Mouse (Mus musculus): Measurements from ENCODE around the gene Impdh1.
"Not testable (repeated sequence)": the region's sequence is repeated elsewhere in the genome, so short reads cannot be mapped to it uniquely, and the experiment has no call there.

Impdh1 gene

GRCm38 (mm10) chr6:29193961-29194750, 22.0 kb downstream of the Impdh1 start:
- in situ Hi-C loops (cut with MboI, MseI): no loop called here

GRCm38 (mm10) chr6:29187936-29188335, 28.2 kb downstream of the Impdh1 start:
- in situ Hi-C loops (cut with MboI, MseI): no loop called here

GRCm38 (mm10) chr6:29179843-29180242, 36.3 kb downstream of the Impdh1 start:
- in situ Hi-C loops (cut with MboI, MseI): no loop called here

GRCm38 (mm10) chr6:29178888-29179658, 37.1 kb downstream of the Impdh1 start, which contains the start of gene Prrt4:
Gene Prrt4, minus strand, starts transcription at chr6:29179584.
- in situ Hi-C loops (cut with MboI, MseI): no loop called here

- in situ Hi-C loops (cut with MboI, MseI): no loop called here
These were observed 38.0 kb downstream of the Impdh1 start for GRCm38 (mm10) chr6:29177901-29178879.

GRCm38 (mm10) chr6:29175113-29175512, 41.1 kb downstream of the Impdh1 start:
- in situ Hi-C loops (cut with MboI, MseI): no loop called here

GRCm38 (mm10) chr6:29174368-29174767, 41.8 kb downstream of the Impdh1 start:
- in situ Hi-C loops (cut with MboI, MseI): loop anchor here in 1 of 2 experiments (5.0 kb wide), 2 partner anchors 103 to 343 kb away; partner anchors contain the start of gene Fam71f2

- in situ Hi-C loops (cut with MboI, MseI): loop anchor here in 1 of 2 experiments (5.0 kb wide), 2 partner anchors 106 to 346 kb away; partner anchors contain the start of gene Fam71f2
These were observed 45.2 kb downstream of the Impdh1 start for GRCm38 (mm10) chr6:29170952-29171388.

- in situ Hi-C loops (cut with MboI, MseI): loop anchor here in 1 of 2 experiments (5.0 kb wide), 2 partner anchors 107 to 347 kb away; partner anchors contain the start of gene Fam71f2
These were observed 45.9 kb downstream of the Impdh1 start for GRCm38 (mm10) chr6:29170063-29170921.

- in situ Hi-C loops (cut with MboI, MseI): loop anchor here (5.0 kb wide), 3 partner anchors 33 to 348 kb away; partner anchors contain the start of gene Fam71f2 (in 2 of the 2)
These were observed 46.5 kb downstream of the Impdh1 start for GRCm38 (mm10) chr6:29169675-29170062.

- in situ Hi-C loops (cut with MboI, MseI): loop anchor here (5.0 kb wide), 2 partner anchors 33 to 108 kb away; partner anchors contain the start of gene Fam71f2 (in 1 of the 2)
These were observed 47.3 kb downstream of the Impdh1 start for GRCm38 (mm10) chr6:29168871-29169270.

- in situ Hi-C loops (cut with MboI, MseI): loop anchor here (5.0 kb wide), 2 partner anchors 36 to 111 kb away; partner anchors contain the start of gene Fam71f2 (in 1 of the 2)
These were observed 50.0 kb downstream of the Impdh1 start for GRCm38 (mm10) chr6:29166196-29166595.

GRCm38 (mm10) chr6:29164314-29165244, 51.6 kb downstream of the Impdh1 start, which contains the start of gene Rbm28:
Gene Rbm28, minus strand, starts transcription at chr6:29165006.
- in situ Hi-C loops (cut with MboI, MseI): loop anchor here (5.0 kb wide), 2 partner anchors 38 to 113 kb away; partner anchors contain the start of gene Fam71f2 (in 1 of the 2)

- in situ Hi-C loops (cut with MboI, MseI): not testable (repeated sequence)
These were observed 54.9 kb downstream of the Impdh1 start for GRCm38 (mm10) chr6:29161291-29161690.

GRCm38 (mm10) chr6:29160786-29161185, 55.4 kb downstream of the Impdh1 start:
- in situ Hi-C loops (cut with MboI, MseI): no loop called here

- in situ Hi-C loops (cut with MboI, MseI): no loop called here
These were observed 59.8 kb downstream of the Impdh1 start for GRCm38 (mm10) chr6:29156326-29156725.

All from T-helper 17 cell (primary cell).